Mouse (Mus musculus): Measurements from ENCODE around the gene Slc35g2. TPM values are rescaled to one million over a fixed set of nuclear protein-coding genes. Genes with fewer than 3 reads are reported as not detected.

Slc35g2 gene
- polyA plus RNA-seq, 1 experiment from 2014 or later: 2.9 TPM

GRCm38 (mm10) chr9:100507581-100507980 is 63.3 kb downstream of the Slc35g2 start:
- H3K4me1 ChIP-seq: peaks cover 7% of the 10 kb centered on the region
- H3K9me3 ChIP-seq: no peaks in the 10 kb centered on the region
- DNase-seq (ENCODE audit: low spot score): no peak
- H3K27ac ChIP-seq (replicated peaks): no peak overlapping the region
- WGBS: 86% methylated on average over 2 of the region's 2 CpGs
- peaks cover 5% of the 10 kb centered on the region; the same call in 1 of the 2 replicates for H3K36me3 ChIP-seq (replicated peaks)
- H3K27me3 ChIP-seq (replicated peaks; ENCODE audit: low read depth, poor library complexity, severe bottlenecking): no peaks in the 10 kb centered on the region
- no peak overlapping the region for H3K4me3 ChIP-seq

DNA sequence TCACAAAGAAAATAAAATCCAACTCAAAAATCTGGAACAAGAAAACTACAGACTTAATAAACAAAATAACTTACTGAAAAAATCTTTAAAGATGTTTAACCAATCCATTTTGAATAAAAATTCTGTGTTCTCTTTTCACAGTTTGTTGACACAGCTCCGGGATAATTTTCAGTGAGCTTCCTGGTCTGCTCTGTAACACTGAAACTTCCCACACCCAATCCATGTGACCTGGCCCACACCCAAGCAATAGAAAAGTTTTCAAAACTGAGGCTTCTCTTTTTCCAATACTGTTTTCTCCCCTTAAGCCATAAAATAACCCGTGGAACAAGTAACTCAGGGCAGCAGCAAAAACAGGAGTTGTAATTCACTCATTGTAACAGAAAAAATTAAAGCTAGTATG is 64.2 kb downstream of the Slc35g2 start:
- DNase-seq (ENCODE audit: low spot score): no peak
- no peak overlapping the region for H3K27ac ChIP-seq (replicated peaks)
- H3K27me3 ChIP-seq (replicated peaks; ENCODE audit: low read depth, poor library complexity, severe bottlenecking): no peaks in the 10 kb centered on the region
- 84% methylated on average over 2 of the region's 2 CpGs for WGBS
- no peak overlapping the region for H3K4me3 ChIP-seq
- H3K4me1 ChIP-seq: peaks cover 7% of the 10 kb centered on the region
- no peaks in the 10 kb centered on the region for H3K9me3 ChIP-seq
- H3K36me3 ChIP-seq (replicated peaks): peaks cover 7% of the 10 kb centered on the region

GRCm38 (mm10) chr9:100505498-100505897 is 65.4 kb downstream of the Slc35g2 start:
- H3K4me3 ChIP-seq: no peak overlapping the region
- peaks cover under 1% of the 10 kb centered on the region; the same call in 1 of the 2 replicates for H3K4me1 ChIP-seq
- H3K27me3 ChIP-seq (replicated peaks; ENCODE audit: low read depth, poor library complexity, severe bottlenecking): no peaks in the 10 kb centered on the region
- H3K27ac ChIP-seq (replicated peaks): no peak overlapping the region
- H3K9me3 ChIP-seq: no peaks in the 10 kb centered on the region
- no peak for DNase-seq (ENCODE audit: low spot score)
- peaks cover 11% of the 10 kb centered on the region for H3K36me3 ChIP-seq (replicated peaks)
- 94% methylated on average over 4 of the region's 4 CpGs for WGBS

Other genes starting within 250 kb of the Slc35g2 start
- gene Il20rb, start 84.3 kb downstream of the Slc35g2 start, polyA plus RNA-seq (2016; fragmentation: Nextera tagmentation; extraction: Ambion mirVana): 1.1 and 1.8 TPM in 2 replicates
- 61.4 and 62.0 TPM in 2 replicates for gene Nck1, start 25.0 kb downstream of the Slc35g2 start, polyA plus RNA-seq (2016; fragmentation: Nextera tagmentation; extraction: Ambion mirVana)
- gene Stag1, start 26.7 kb upstream of the Slc35g2 start, polyA plus RNA-seq (2016; fragmentation: Nextera tagmentation; extraction: Ambion mirVana): 60.1 and 61.2 TPM in 2 replicates